Mouse (Mus musculus) heart, embryonic 14.5 days (tissue): ENCODE measurements around the gene Isg20. TPM values are rescaled to one million over a fixed set of nuclear protein-coding genes. Genes with fewer than 3 reads are reported as not detected.

Source experiments
- ATAC-seq: fragments of 200-750 bp; cut with Nextera tagmentation; 2 replicates; pipeline ENCODE4 v1.8.0; 2017; ENCODE audit warnings: low read depth, moderate TSS enrichment; ENCODE audit not compliant: insufficient number of reproducible peaks, insufficient read depth, low FRiP score
- H3K27ac ChIP-seq, 2 experiments: fragments of 200-500 bp in 1 of 2; fragments of 300-500 bp in 1 of 2; sonication (generic) in 1 of 2; replicated peaks in 1 of 2; 2 replicates each; pipeline ENCODE4 v1.5.1; 2012 to 2014; ENCODE audit warnings: low read depth in 2 of 2, low read length in 2 of 2, control low read depth in 1 of 2, mild to moderate bottlenecking in 1 of 2, mixed read lengths in 1 of 2; ENCODE audit not compliant: control insufficient read depth in 1 of 2, insufficient read depth in 1 of 2
- H3K27me3 ChIP-seq: fragments of 300-500 bp; sonication (generic); 2 replicates; pipeline ENCODE4 v1.6.1; 2014; ENCODE audit warnings: mild to moderate bottlenecking, low read length, control low read depth; ENCODE audit not compliant: control insufficient read depth, insufficient read depth
- H3K36me3 ChIP-seq: fragments of 300-500 bp; sonication (generic); 2 replicates; pipeline ENCODE4 v1.6.1; 2014; ENCODE audit warnings: mild to moderate bottlenecking, control low read depth, low read length, mixed read lengths; ENCODE audit not compliant: control insufficient read depth, insufficient read depth
- H3K4me1 ChIP-seq, 2 experiments: fragments of 200-500 bp in 1 of 2; fragments of 300-500 bp in 1 of 2; sonication (generic) in 1 of 2; 2 replicates each; pipeline ENCODE4 v1.6.1; 2012 to 2014; ENCODE audit warnings: low read length in 2 of 2, control low read depth in 1 of 2, mixed read lengths in 1 of 2; ENCODE audit not compliant: control insufficient read depth in 2 of 2, insufficient read depth in 2 of 2
- H3K4me2 ChIP-seq: fragments of 300-500 bp; sonication (generic); 2 replicates; pipeline ENCODE4 v1.6.1; 2014; ENCODE audit warnings: mild to moderate bottlenecking, low read length
- H3K4me3 ChIP-seq, 2 experiments: fragments of 200-500 bp in 1 of 2; fragments of 300-500 bp in 1 of 2; sonication (generic) in 1 of 2; 2 replicates each; pipeline ENCODE4 v1.5.1; 2012 to 2014; ENCODE audit warnings: low read length in 2 of 2, mild to moderate bottlenecking in 2 of 2, control low read depth in 1 of 2, low read depth in 1 of 2, moderate library complexity in 1 of 2; ENCODE audit not compliant: control insufficient read depth in 1 of 2, insufficient read depth in 1 of 2
- H3K9ac ChIP-seq: fragments of 300-500 bp; sonication (generic); 2 replicates; pipeline ENCODE4 v1.6.1; 2014; ENCODE audit warnings: mild to moderate bottlenecking, low read length
- H3K9me3 ChIP-seq: fragments of 300-500 bp; sonication (generic); 2 replicates; pipeline ENCODE4 v1.6.1; 2016; ENCODE audit warnings: low read length, control low read depth; ENCODE audit not compliant: control insufficient read depth
- WGBS: fragments of 180-500 bp; shearing (Covaris S2); extraction: QIAGEN DNeasy Blood & Tissue Kit; methylation state at CpG from one replicate; pipeline ENCODE4 v1.1.7; 2014; 5-methylcytosine and 5-hydroxymethylcytosine counted together
- polyA plus RNA-seq: library from polyadenylated mRNA; unstranded; fragments of >200 nt; fragmentation: Nextera tagmentation; extraction: Ambion mirVana; gene quantifications from 2 replicates; pipeline ENCODE4 v1.2.1, GENCODE M21; 2014

Gene Isg20
- polyA plus RNA-seq, 1 experiment from 2014 or later, result 1.9 TPM

- Histone ChIP-seq H3K4me2 (peak overlapping the region; percentile 39), H3K9ac (no peak overlapping the region), H3K9me3 (no peaks in the 10 kb centered on the region), H3K4me1 (peaks cover 0 to 3% of the 10 kb centered on the region in 2 experiments; a peak in 2 of 4 replicates), H3K27ac (no peak overlapping the region), H3K36me3 (no peaks in the 10 kb centered on the region), H3K4me3 (peak overlapping the region in 1 of 2 experiments; percentile 3; a peak in 1 of 4 replicates), H3K27me3 (peaks cover 72% of the 10 kb centered on the region)
- WGBS, result 26% methylated on average over 15 of the region's 16 CpGs
- no peak for ATAC-seq
Measured at GRCm38 (mm10) chr7:78881607-78882468, 31.4 kb upstream of the Isg20 start.

GRCm38 (mm10) chr7:78882469-78882837 is 30.8 kb upstream of the Isg20 start:
- Histone ChIP-seq H3K27ac (no peak overlapping the region), H3K4me3 (peak overlapping the region in 1 of 2 experiments; percentile 3; a peak in 1 of 4 replicates), H3K36me3 (no peaks in the 10 kb centered on the region), H3K9me3 (no peaks in the 10 kb centered on the region), H3K27me3 (peaks cover 77% of the 10 kb centered on the region), H3K9ac (no peak overlapping the region), H3K4me2 (peak overlapping the region; percentile 39), H3K4me1 (peaks cover 0 to 3% of the 10 kb centered on the region in 2 experiments; a peak in 2 of 4 replicates)
- 4% methylated on average over 22 of the region's 23 CpGs for WGBS
- no peak for ATAC-seq

- Histone ChIP-seq H3K9me3 (no peaks in the 10 kb centered on the region), H3K27ac (no peak overlapping the region), H3K4me2 (no peak overlapping the region), H3K9ac (no peak overlapping the region), H3K4me3 (no peak overlapping the region), H3K27me3 (peaks cover 84% of the 10 kb centered on the region), H3K4me1 (peaks cover 0 to 3% of the 10 kb centered on the region in 2 experiments; a peak in 2 of 4 replicates), H3K36me3 (no peaks in the 10 kb centered on the region)
- no peak for ATAC-seq
- WGBS, result 2% methylated on average over 34 of the region's 34 CpGs
Measured at GRCm38 (mm10) chr7:78883016-78883725, 30.1 kb upstream of the Isg20 start.

GRCm38 (mm10) chr7:78883726-78884060 is 29.5 kb upstream of the Isg20 start:
- H3K4me1 ChIP-seq, result peaks cover 0 to 3% of the 10 kb centered on the region in 2 experiments; a peak in 2 of 4 replicates
- H3K9me3 ChIP-seq, result no peaks in the 10 kb centered on the region
- 19% methylated on average over 8 of the region's 8 CpGs for WGBS
- no peaks in the 10 kb centered on the region for H3K36me3 ChIP-seq
- H3K27ac ChIP-seq, result no peak overlapping the region
- H3K4me2 ChIP-seq, result no peak overlapping the region
- no peak for ATAC-seq
- H3K9ac ChIP-seq, result no peak overlapping the region
- peaks cover 89% of the 10 kb centered on the region for H3K27me3 ChIP-seq
- no peak overlapping the region for H3K4me3 ChIP-seq

GRCm38 (mm10) chr7:78884139-78884538 is 29.1 kb upstream of the Isg20 start:
- no peaks in the 10 kb centered on the region for H3K9me3 ChIP-seq
- H3K9ac ChIP-seq, result no peak overlapping the region
- H3K4me2 ChIP-seq, result no peak overlapping the region
- peaks cover 88% of the 10 kb centered on the region for H3K27me3 ChIP-seq
- H3K27ac ChIP-seq, result no peak overlapping the region
- H3K36me3 ChIP-seq, result no peaks in the 10 kb centered on the region
- H3K4me3 ChIP-seq, result no peak overlapping the region
- no peak for ATAC-seq
- H3K4me1 ChIP-seq, result peaks cover 0 to 3% of the 10 kb centered on the region in 2 experiments; a peak in 2 of 4 replicates
- WGBS, result 20% methylated on average over 6 of the region's 6 CpGs

GRCm38 (mm10) chr7:78885404-78885803 is 27.8 kb upstream of the Isg20 start:
- H3K9ac ChIP-seq, result no peak overlapping the region
- ATAC-seq, result no peak
- H3K4me1 ChIP-seq, result peaks cover 0 to 3% of the 10 kb centered on the region in 2 experiments; a peak in 2 of 4 replicates
- H3K36me3 ChIP-seq, result no peaks in the 10 kb centered on the region
- no peaks in the 10 kb centered on the region for H3K9me3 ChIP-seq
- no peak overlapping the region for H3K4me3 ChIP-seq
- H3K4me2 ChIP-seq, result no peak overlapping the region
- no peak overlapping the region for H3K27ac ChIP-seq
- H3K27me3 ChIP-seq, result peaks cover 90% of the 10 kb centered on the region
- WGBS, result 67% methylated on average over 5 of the region's 5 CpGs

GRCm38 (mm10) chr7:78886496-78886895 is 26.7 kb upstream of the Isg20 start:
- Histone ChIP-seq H3K27ac (no peak overlapping the region), H3K9ac (no peak overlapping the region), H3K4me3 (no peak overlapping the region), H3K27me3 (peaks cover 81% of the 10 kb centered on the region), H3K4me2 (no peak overlapping the region), H3K9me3 (no peaks in the 10 kb centered on the region), H3K4me1 (peaks cover 0 to 3% of the 10 kb centered on the region in 2 experiments; a peak in 2 of 4 replicates), H3K36me3 (no peaks in the 10 kb centered on the region)
- WGBS, result 77% methylated on average over 4 of the region's 4 CpGs
- no peak for ATAC-seq
